Mouse (Mus musculus) heart, embryonic 12.5 days (tissue): ENCODE measurements around the gene Trappc10. TPM values are rescaled to one million over a fixed set of nuclear protein-coding genes. Genes with fewer than 3 reads are reported as not detected.
"Not testable (repeated sequence)": the region's sequence is repeated elsewhere in the genome, so short reads cannot be mapped to it uniquely, and the experiment has no call there.

Experiments
- ATAC-seq: fragments of 200-750 bp; cut with Nextera tagmentation; 2 replicates; pipeline ENCODE4 v1.8.0; 2017; ENCODE audit warnings: moderate TSS enrichment, moderate library complexity; ENCODE audit not compliant: insufficient number of reproducible peaks, low FRiP score
- H3K27ac ChIP-seq: fragments of 300-500 bp; sonication (generic); 2 replicates; pipeline ENCODE4 v1.5.1; 2016; ENCODE audit warnings: mild to moderate bottlenecking, moderate library complexity; ENCODE audit not compliant: poor library complexity, severe bottlenecking
- H3K27me3 ChIP-seq: fragments of 300-500 bp; sonication (generic); replicated peaks from 2 replicates; pipeline ENCODE4 v1.6.1; 2016; ENCODE audit warnings: mild to moderate bottlenecking, moderate library complexity
- H3K36me3 ChIP-seq: fragments of 300-500 bp; sonication (generic); 2 replicates; pipeline ENCODE4 v1.6.1; 2016; ENCODE audit warnings: mild to moderate bottlenecking, moderate library complexity
- H3K4me1 ChIP-seq: fragments of 300-500 bp; sonication (generic); replicated peaks from 2 replicates; pipeline ENCODE4 v1.6.1; 2016; ENCODE audit warnings: mild to moderate bottlenecking
- H3K4me2 ChIP-seq: fragments of 300-500 bp; sonication (generic); 2 replicates; pipeline ENCODE4 v1.6.1; 2016; ENCODE audit warnings: mild to moderate bottlenecking, moderate library complexity
- H3K4me3 ChIP-seq: fragments of 300-500 bp; sonication (generic); 2 replicates; pipeline ENCODE4 v1.5.1; 2016; ENCODE audit warnings: mild to moderate bottlenecking
- H3K9ac ChIP-seq: fragments of 300-500 bp; sonication (generic); 2 replicates; pipeline ENCODE4 v1.6.1; 2016; ENCODE audit warnings: mild to moderate bottlenecking, moderate library complexity
- H3K9me3 ChIP-seq: fragments of 300-500 bp; sonication (generic); replicated peaks from 2 replicates; pipeline ENCODE4 v1.6.1; 2016; ENCODE audit warnings: mild to moderate bottlenecking, moderate library complexity
- WGBS: fragments of 180-500 bp; shearing (Covaris S2); methylation state at CpG from one replicate; pipeline ENCODE4 v1.1.7; 2016; 5-methylcytosine and 5-hydroxymethylcytosine counted together
- polyA plus RNA-seq: library from polyadenylated mRNA; unstranded; fragments of >200 nt; fragmentation: Nextera tagmentation; extraction: Ambion mirVana; gene quantifications from 2 replicates; pipeline ENCODE4 v1.2.1, GENCODE M21; 2016

Trappc10 gene
- polyA plus RNA-seq, 1 experiment from 2014 or later = 14.5 TPM

DNA sequence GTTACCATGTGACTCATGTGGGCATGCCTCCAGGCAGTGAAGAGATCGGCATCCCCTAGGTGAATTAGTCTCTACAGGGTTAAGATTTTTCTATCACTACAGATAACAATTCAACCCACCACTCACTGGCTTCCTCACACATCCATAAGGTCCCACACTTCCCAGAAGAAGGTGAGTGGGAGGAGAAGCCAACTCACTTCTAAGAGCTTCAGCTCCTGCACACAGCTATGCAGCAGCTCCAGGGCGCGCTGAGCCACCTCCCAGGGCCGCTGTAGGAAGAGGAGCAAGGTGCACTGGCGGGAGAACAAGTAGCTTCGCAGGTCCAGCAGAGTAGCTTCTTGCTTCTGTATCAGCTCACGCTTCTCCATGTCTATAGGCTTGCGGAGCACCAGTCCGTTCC lies 30.1 kb downstream of the Trappc10 start:
- no peak overlapping the region for H3K4me2 ChIP-seq
- H3K27me3 ChIP-seq = no peaks in the 10 kb centered on the region
- H3K4me1 ChIP-seq = no peaks in the 10 kb centered on the region
- H3K4me3 ChIP-seq = no peak overlapping the region
- WGBS = 94% methylated on average over 9 of the region's 9 CpGs
- no peak for ATAC-seq
- peaks cover 93% of the 10 kb centered on the region for H3K36me3 ChIP-seq
- H3K27ac ChIP-seq = no peak overlapping the region
- H3K9me3 ChIP-seq = no peaks in the 10 kb centered on the region
- no peak overlapping the region for H3K9ac ChIP-seq

- no peak overlapping the region for H3K9ac ChIP-seq
- H3K4me1 ChIP-seq = no peaks in the 10 kb centered on the region
- H3K27ac ChIP-seq = no peak overlapping the region
- 66% methylated on average over 6 of the region's 6 CpGs for WGBS
- H3K4me3 ChIP-seq = no peak overlapping the region
- H3K9me3 ChIP-seq = no peaks in the 10 kb centered on the region
- peaks cover 93% of the 10 kb centered on the region for H3K36me3 ChIP-seq
- H3K4me2 ChIP-seq = no peak overlapping the region
- H3K27me3 ChIP-seq = no peaks in the 10 kb centered on the region
- ATAC-seq = no peak
Measured at GRCm38 (mm10) chr10:78211311-78211710, 33.1 kb downstream of the Trappc10 start.

GRCm38 (mm10) chr10:78201182-78201581 lies 43.3 kb downstream of the Trappc10 start:
- H3K27me3 ChIP-seq = no peaks in the 10 kb centered on the region
- no peak overlapping the region for H3K4me3 ChIP-seq
- no peak overlapping the region for H3K9ac ChIP-seq
- no peak overlapping the region for H3K4me2 ChIP-seq
- ATAC-seq = no peak
- H3K27ac ChIP-seq = no peak overlapping the region
- no peaks in the 10 kb centered on the region for H3K4me1 ChIP-seq
- no peaks in the 10 kb centered on the region for H3K9me3 ChIP-seq
- peaks cover 100% of the 10 kb centered on the region for H3K36me3 ChIP-seq
- WGBS = 66% methylated on average over 4 of the region's 4 CpGs

- Histone ChIP-seq H3K4me2 (no peak overlapping the region), H3K9me3 (no peaks in the 10 kb centered on the region), H3K27ac (no peak overlapping the region), H3K4me1 (no peaks in the 10 kb centered on the region), H3K9ac (no peak overlapping the region), H3K4me3 (no peak overlapping the region), H3K27me3 (no peaks in the 10 kb centered on the region), H3K36me3 (peaks cover 98% of the 10 kb centered on the region)
- WGBS = 67% methylated on average over 5 of the region's 5 CpGs
- ATAC-seq = no peak
Measured at GRCm38 (mm10) chr10:78192933-78193332, 51.5 kb downstream of the Trappc10 start.

DNA sequence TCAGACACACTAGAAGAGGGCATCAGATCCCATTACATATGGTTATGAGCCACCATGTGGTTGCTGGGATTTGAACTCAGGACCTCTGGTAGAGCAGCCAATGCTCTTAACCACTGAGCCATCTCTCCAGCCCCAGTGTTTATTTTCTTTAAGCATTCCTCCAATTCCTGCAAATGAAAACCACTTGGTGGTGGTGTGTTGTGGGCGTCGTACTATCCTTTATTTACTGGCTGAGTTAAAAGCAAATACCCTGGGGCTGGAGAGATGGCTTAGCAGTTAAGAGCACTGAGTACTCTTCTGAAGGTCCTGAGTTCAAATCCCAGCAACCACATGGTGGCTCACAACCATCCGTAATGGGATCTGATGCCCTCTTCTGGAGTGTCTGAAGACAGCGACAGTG lies 58.4 kb downstream of the Trappc10 start:
- not testable (repeated sequence) for H3K4me1 ChIP-seq, H3K27me3 ChIP-seq, H3K9ac ChIP-seq, H3K4me2 ChIP-seq, H3K9me3 ChIP-seq, ATAC-seq, H3K27ac ChIP-seq, H3K4me3 ChIP-seq
- 91% methylated on average over 4 of the region's 4 CpGs for WGBS
- H3K36me3 ChIP-seq = peaks cover 63% of the 10 kb centered on the region

GRCm38 (mm10) chr10:78185381-78185725 lies 59.1 kb downstream of the Trappc10 start:
- H3K27me3 ChIP-seq = no peaks in the 10 kb centered on the region
- no peaks in the 10 kb centered on the region for H3K9me3 ChIP-seq
- peak overlapping the region; percentile 48; the same call in 1 of the 2 replicates for H3K9ac ChIP-seq
- 17% methylated on average over 9 of the region's 9 CpGs for WGBS
- peak overlapping the region; percentile 90 for H3K4me2 ChIP-seq
- peak; percentile 37; the same call in 1 of the 2 replicates for ATAC-seq
- peak overlapping the region; percentile 77 for H3K4me3 ChIP-seq
- peaks cover 63% of the 10 kb centered on the region for H3K36me3 ChIP-seq
- peak overlapping the region; percentile 67 for H3K27ac ChIP-seq
- H3K4me1 ChIP-seq = peaks cover 9% of the 10 kb centered on the region

- peaks cover 63% of the 10 kb centered on the region for H3K36me3 ChIP-seq
- H3K27ac ChIP-seq = peak within 1 kb of the TSS; percentile 67
- H3K27me3 ChIP-seq = no peaks in the 10 kb centered on the region
- peak; percentile 93 for ATAC-seq
- peak within 1 kb of the TSS; percentile 74 for H3K9ac ChIP-seq
- no peaks in the 10 kb centered on the region for H3K9me3 ChIP-seq
- H3K4me2 ChIP-seq = peak within 1 kb of the TSS; percentile 90
- peak within 1 kb of the TSS; percentile 77 for H3K4me3 ChIP-seq
- peaks cover 9% of the 10 kb centered on the region for H3K4me1 ChIP-seq
- WGBS = 1% methylated on average over 47 of the region's 47 CpGs
Measured at GRCm38 (mm10) chr10:78184531-78185380, 59.7 kb downstream of the Trappc10 start, which contains the start of gene Pwp2. Pwp2 (minus strand) TSS chr10:78185149.

DNA sequence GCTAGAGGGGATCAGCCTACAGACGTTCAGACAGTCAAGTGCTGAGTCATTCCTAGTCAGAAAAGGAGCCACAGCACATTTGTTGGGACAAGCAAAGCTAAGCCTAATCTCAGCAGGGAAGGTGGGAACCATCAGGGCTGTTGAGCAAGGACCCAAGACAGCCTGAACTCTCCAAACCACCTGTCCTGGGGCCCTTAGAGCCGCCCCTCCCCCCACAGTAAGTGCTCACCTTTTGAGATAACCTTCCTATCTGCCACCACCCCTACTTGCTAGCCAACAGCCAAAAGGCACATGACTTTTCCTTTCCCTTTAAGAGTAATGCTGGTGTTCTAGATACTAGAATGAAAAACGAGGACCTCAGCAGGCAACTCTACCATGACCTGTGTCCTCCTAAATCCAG lies 60.9 kb downstream of the Trappc10 start:
- ATAC-seq = no peak
- peaks cover 63% of the 10 kb centered on the region for H3K36me3 ChIP-seq
- no peaks in the 10 kb centered on the region for H3K27me3 ChIP-seq
- 73% methylated on average over 3 of the region's 3 CpGs for WGBS
- H3K9me3 ChIP-seq = no peaks in the 10 kb centered on the region
- H3K4me2 ChIP-seq = no peak overlapping the region
- peak overlapping the region; percentile 77; the same call in 1 of the 2 replicates for H3K4me3 ChIP-seq
- H3K4me1 ChIP-seq = peaks cover 9% of the 10 kb centered on the region
- H3K27ac ChIP-seq = no peak overlapping the region
- H3K9ac ChIP-seq = no peak overlapping the region

DNA sequence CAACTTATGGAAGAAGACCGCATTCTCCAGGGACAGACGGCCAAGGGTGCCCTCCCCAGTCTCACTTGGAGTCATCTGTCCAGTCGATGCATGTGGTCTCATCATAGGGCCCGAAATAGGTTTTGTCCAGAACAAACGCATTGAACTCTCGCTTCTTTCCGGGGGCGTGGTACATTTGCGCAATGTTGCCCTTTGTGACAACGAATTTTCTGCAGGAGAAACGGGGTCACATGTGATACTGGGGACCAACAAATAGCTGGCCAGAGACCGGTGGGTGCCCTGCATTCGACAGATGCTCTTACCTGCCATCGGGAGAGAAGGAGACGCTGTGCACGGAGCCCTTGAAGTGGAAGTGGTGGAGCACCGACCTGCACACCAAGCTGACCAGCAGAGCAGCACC lies 62.1 kb downstream of the Trappc10 start:
- 92% methylated on average over 17 of the region's 17 CpGs for WGBS
- ATAC-seq = no peak
- Histone ChIP-seq H3K4me1 (peaks cover 9% of the 10 kb centered on the region), H3K36me3 (peaks cover 63% of the 10 kb centered on the region), H3K27me3 (no peaks in the 10 kb centered on the region), H3K27ac (no peak overlapping the region), H3K9ac (no peak overlapping the region), H3K4me3 (no peak overlapping the region), H3K9me3 (no peaks in the 10 kb centered on the region), H3K4me2 (no peak overlapping the region)

DNA sequence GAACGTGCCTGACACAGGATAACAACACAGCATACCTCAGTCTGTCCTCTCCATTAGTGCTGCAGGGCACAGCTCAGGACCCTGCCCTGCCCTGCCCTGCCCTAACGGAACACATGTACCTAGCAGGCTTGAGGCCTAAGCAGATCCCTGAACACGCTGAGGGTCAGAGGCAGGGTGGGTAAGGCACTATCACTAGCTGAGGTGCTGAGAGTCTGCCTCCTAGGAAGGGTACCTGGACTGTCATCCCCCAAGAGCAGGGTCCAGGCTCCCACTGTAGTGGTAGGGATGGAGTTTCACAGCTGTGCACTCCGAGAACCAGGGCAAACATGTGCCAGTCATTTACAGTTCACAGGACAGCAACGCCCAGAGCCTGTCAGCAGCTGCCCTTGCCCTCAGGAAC lies 70.0 kb downstream of the Trappc10 start:
- Histone ChIP-seq H3K36me3 (peaks cover 84% of the 10 kb centered on the region), H3K27me3 (no peaks in the 10 kb centered on the region), H3K4me2 (no peak overlapping the region), H3K4me1 (peaks cover 5% of the 10 kb centered on the region; the same call in 1 of the 2 replicates), H3K27ac (no peak overlapping the region), H3K9ac (no peak overlapping the region), H3K9me3 (no peaks in the 10 kb centered on the region), H3K4me3 (no peak overlapping the region)
- 89% methylated on average over 5 of the region's 5 CpGs for WGBS
- ATAC-seq = no peak

- no peak for ATAC-seq
- peaks cover 72% of the 10 kb centered on the region for H3K36me3 ChIP-seq
- 90% methylated on average over 9 of the region's 9 CpGs for WGBS
- H3K9me3 ChIP-seq = no peaks in the 10 kb centered on the region
- H3K4me2 ChIP-seq = no peak overlapping the region
- no peak overlapping the region for H3K27ac ChIP-seq
- H3K4me3 ChIP-seq = no peak overlapping the region
- peaks cover 15% of the 10 kb centered on the region for H3K4me1 ChIP-seq
- no peak overlapping the region for H3K9ac ChIP-seq
- no peaks in the 10 kb centered on the region for H3K27me3 ChIP-seq
Measured at GRCm38 (mm10) chr10:78171581-78171980, 72.9 kb downstream of the Trappc10 start.
